Mouse (Mus musculus) kidney, embryonic 15.5 days (tissue): ENCODE measurements at regions not wholly inside any gene's neighbourhood (a gene's known extent, or its start where the extent isn't known, plus 50 kb on each side); places are given as distances from the start of the nearest gene placed in this dataset.

ENCODE experiments used
- ATAC-seq: fragments of 200-750 bp; cut with Nextera tagmentation; replicated peaks from 2 replicates; pipeline ENCODE4 v1.8.0; 2017; ENCODE audit warnings: moderate TSS enrichment; ENCODE audit not compliant: low FRiP score
- H3K27ac ChIP-seq: fragments of 300-500 bp; sonication (generic); 2 replicates; pipeline ENCODE4 v1.5.1; 2015; ENCODE audit warnings: mild to moderate bottlenecking, inconsistent platforms
- H3K27me3 ChIP-seq: fragments of 300-500 bp; sonication (generic); 2 replicates; pipeline ENCODE4 v1.6.1; 2015; ENCODE audit warnings: inconsistent platforms
- H3K36me3 ChIP-seq: fragments of 300-500 bp; sonication (generic); 2 replicates; pipeline ENCODE4 v1.6.1; 2015; ENCODE audit warnings: inconsistent platforms
- H3K4me1 ChIP-seq: fragments of 300-500 bp; sonication (generic); 2 replicates; pipeline ENCODE4 v1.6.1; 2015; ENCODE audit warnings: inconsistent platforms
- H3K4me2 ChIP-seq: fragments of 300-500 bp; sonication (generic); 2 replicates; pipeline ENCODE4 v1.6.1; 2015; ENCODE audit warnings: moderate library complexity, mild to moderate bottlenecking, inconsistent platforms
- H3K4me3 ChIP-seq: fragments of 300-500 bp; sonication (generic); replicated peaks from 2 replicates; pipeline ENCODE4 v1.5.1; 2015; ENCODE audit warnings: mild to moderate bottlenecking, inconsistent platforms
- H3K9ac ChIP-seq: fragments of 300-500 bp; sonication (generic); 2 replicates; pipeline ENCODE4 v1.6.1; 2015; ENCODE audit warnings: mild to moderate bottlenecking, inconsistent platforms
- H3K9me3 ChIP-seq: fragments of 300-500 bp; sonication (generic); replicated peaks from 2 replicates; pipeline ENCODE4 v1.6.1; 2016; ENCODE audit warnings: inconsistent platforms
- WGBS: fragments of 180-500 bp; shearing (Covaris S2); methylation state at CpG from one replicate; pipeline ENCODE4 v1.1.7; 2015; ENCODE audit warnings: mixed read lengths; 5-methylcytosine and 5-hydroxymethylcytosine counted together

GRCm38 (mm10) chr12:69446468-69447321 is 74.4 kb upstream of the Gm9887 start:
- H3K27ac ChIP-seq, result peak overlapping the region; percentile 93
- peak; percentile 85 for ATAC-seq
- no peaks in the 10 kb centered on the region for H3K36me3 ChIP-seq
- 11% methylated on average over 17 of the region's 17 CpGs for WGBS
- H3K9ac ChIP-seq, result peak overlapping the region; percentile 26
- H3K4me1 ChIP-seq, result peaks cover 51% of the 10 kb centered on the region
- H3K9me3 ChIP-seq, result no peaks in the 10 kb centered on the region
- no peaks in the 10 kb centered on the region for H3K27me3 ChIP-seq
- H3K4me2 ChIP-seq, result peak overlapping the region; percentile 62
- H3K4me3 ChIP-seq, result peak overlapping the region; percentile 30

GRCm38 (mm10) chr12:69446085-69446467 is 73.8 kb upstream of the Gm9887 start:
- Histone ChIP-seq H3K9me3 (no peaks in the 10 kb centered on the region), H3K4me2 (peak overlapping the region; percentile 62), H3K27me3 (no peaks in the 10 kb centered on the region), H3K4me3 (peak overlapping the region; percentile 30), H3K36me3 (no peaks in the 10 kb centered on the region), H3K4me1 (peaks cover 44% of the 10 kb centered on the region), H3K9ac (peak overlapping the region; percentile 26; the same call in 1 of the 2 replicates), H3K27ac (peak overlapping the region; percentile 93)
- ATAC-seq, result peak; percentile 64
- 5% methylated on average over 10 of the region's 10 CpGs for WGBS

GRCm38 (mm10) chr12:69442321-69442720 is 70.1 kb upstream of the Gm9887 start:
- peak; percentile 59; the same call in 1 of the 2 replicates for ATAC-seq
- Histone ChIP-seq H3K4me2 (no peak overlapping the region), H3K9me3 (no peaks in the 10 kb centered on the region), H3K4me3 (no peak overlapping the region), H3K4me1 (peaks cover 29% of the 10 kb centered on the region), H3K36me3 (no peaks in the 10 kb centered on the region), H3K9ac (no peak overlapping the region), H3K27me3 (no peaks in the 10 kb centered on the region), H3K27ac (no peak overlapping the region)
- 23% methylated on average over 6 of the region's 6 CpGs for WGBS

- H3K9ac ChIP-seq, result no peak overlapping the region
- no peak for ATAC-seq
- 90% methylated on average over 4 of the region's 4 CpGs for WGBS
Observed at GRCm38 (mm10) chr12:69441764-69442163, 69.5 kb upstream of the Gm9887 start.

GRCm38 (mm10) chr12:69438271-69438670 is 66.0 kb upstream of the Gm9887 start:
- Histone ChIP-seq H3K9me3 (peaks cover 4% of the 10 kb centered on the region; the same call in 1 of the 2 replicates), H3K36me3 (no peaks in the 10 kb centered on the region), H3K27ac (peak overlapping the region; percentile 83), H3K9ac (no peak overlapping the region), H3K4me1 (peaks cover 32% of the 10 kb centered on the region), H3K4me3 (no peak overlapping the region), H3K4me2 (no peak overlapping the region), H3K27me3 (no peaks in the 10 kb centered on the region)
- 66% methylated on average over 5 of the region's 5 CpGs for WGBS
- no peak for ATAC-seq

More at GRCm38 (mm10) chr12:69441764-69442163, 69.5 kb upstream of the Gm9887 start:
- Histone ChIP-seq H3K27ac (no peak overlapping the region), H3K9me3 (no peaks in the 10 kb centered on the region), H3K4me1 (peaks cover 27% of the 10 kb centered on the region), H3K4me2 (no peak overlapping the region), H3K36me3 (no peaks in the 10 kb centered on the region), H3K4me3 (no peak overlapping the region), H3K27me3 (no peaks in the 10 kb centered on the region)

GRCm38 (mm10) chr12:69436839-69437501 is 64.7 kb upstream of the Gm9887 start:
- Histone ChIP-seq H3K4me3 (no peak overlapping the region), H3K9ac (no peak overlapping the region), H3K36me3 (no peaks in the 10 kb centered on the region), H3K27me3 (no peaks in the 10 kb centered on the region), H3K4me2 (no peak overlapping the region), H3K4me1 (peaks cover 29% of the 10 kb centered on the region), H3K9me3 (peaks cover 4% of the 10 kb centered on the region; the same call in 1 of the 2 replicates), H3K27ac (peak overlapping the region; percentile 83)
- peak; percentile 89 for ATAC-seq
- WGBS, result 54% methylated on average over 10 of the region's 10 CpGs

GRCm38 (mm10) chr12:69434315-69434714 is 62.1 kb upstream of the Gm9887 start:
- no peak overlapping the region for H3K4me3 ChIP-seq
- H3K27ac ChIP-seq, result peak overlapping the region; percentile 80
- peaks cover 31% of the 10 kb centered on the region for H3K4me1 ChIP-seq
- no peak overlapping the region for H3K4me2 ChIP-seq
- H3K36me3 ChIP-seq, result no peaks in the 10 kb centered on the region
- 19% methylated on average over 4 of the region's 4 CpGs for WGBS
- no peaks in the 10 kb centered on the region for H3K27me3 ChIP-seq
- peak; percentile 65 for ATAC-seq
- H3K9ac ChIP-seq, result no peak overlapping the region
- H3K9me3 ChIP-seq, result peaks cover 4% of the 10 kb centered on the region; the same call in 1 of the 2 replicates

GRCm38 (mm10) chr12:69432086-69432485 is 59.8 kb upstream of the Gm9887 start:
- Histone ChIP-seq H3K27ac (no peak overlapping the region), H3K4me2 (no peak overlapping the region), H3K9me3 (peaks cover 4% of the 10 kb centered on the region; the same call in 1 of the 2 replicates), H3K4me3 (no peak overlapping the region), H3K4me1 (peaks cover 26% of the 10 kb centered on the region), H3K27me3 (no peaks in the 10 kb centered on the region), H3K9ac (no peak overlapping the region), H3K36me3 (no peaks in the 10 kb centered on the region)
- WGBS, result 48% methylated on average over 7 of the region's 7 CpGs
- no peak for ATAC-seq

GRCm38 (mm10) chr12:69428108-69428507 is 55.9 kb upstream of the Gm9887 start:
- Histone ChIP-seq H3K9ac (no peak overlapping the region), H3K4me2 (no peak overlapping the region), H3K4me1 (peaks cover 27% of the 10 kb centered on the region), H3K4me3 (no peak overlapping the region), H3K27me3 (no peaks in the 10 kb centered on the region), H3K36me3 (no peaks in the 10 kb centered on the region), H3K27ac (no peak overlapping the region), H3K9me3 (no peaks in the 10 kb centered on the region)
- WGBS, result 69% methylated on average over 6 of the region's 6 CpGs
- ATAC-seq, result no peak

- H3K27ac ChIP-seq, result 0 out of 2 replicates have a peak overlapping the region, but pooled peaks have one; percentile 76
- no peak overlapping the region for H3K4me3 ChIP-seq
- WGBS, result 73% methylated on average over 3 of the region's 3 CpGs
- peaks cover 26% of the 10 kb centered on the region for H3K4me1 ChIP-seq
- H3K9ac ChIP-seq, result no peak overlapping the region
- no peaks in the 10 kb centered on the region for H3K27me3 ChIP-seq
- no peak for ATAC-seq
- H3K36me3 ChIP-seq, result no peaks in the 10 kb centered on the region
- H3K4me2 ChIP-seq, result no peak overlapping the region
- H3K9me3 ChIP-seq, result no peaks in the 10 kb centered on the region
Observed at GRCm38 (mm10) chr12:69425610-69426009, 53.4 kb upstream of the Gm9887 start.

- H3K36me3 ChIP-seq, result no peaks in the 10 kb centered on the region
- H3K9me3 ChIP-seq, result no peaks in the 10 kb centered on the region
- 59% methylated on average over 14 of the region's 14 CpGs for WGBS
- H3K27ac ChIP-seq, result peak overlapping the region; percentile 76
- H3K4me3 ChIP-seq, result no peak overlapping the region
- peak overlapping the region; percentile 12; the same call in 1 of the 2 replicates for H3K4me2 ChIP-seq
- no peaks in the 10 kb centered on the region for H3K27me3 ChIP-seq
- H3K9ac ChIP-seq, result no peak overlapping the region
- H3K4me1 ChIP-seq, result peaks cover 26% of the 10 kb centered on the region
- ATAC-seq, result peak; percentile 65
Observed at GRCm38 (mm10) chr12:69424971-69425370, 52.7 kb upstream of the Gm9887 start.
